Mouse (Mus musculus) right cerebral cortex, postnatal 10 days (tissue): ENCODE data around the gene Fgf12.

Experiments
- DNase-seq, 2 experiments: peaks; one replicate each; pipeline ENCODE4 v3.0.0; 2021; ENCODE audit warnings: low spot score in 2 of 2

Fgf12 gene

GRCm38 (mm10) chr16:28479022-28479421 lies 273.8 kb downstream of the Fgf12 start:
- DNase-seq: no peak

GRCm38 (mm10) chr16:28476651-28477050 lies 276.2 kb downstream of the Fgf12 start:
- no peak for DNase-seq

- no peak for DNase-seq
Measured at GRCm38 (mm10) chr16:28475553-28475952, 277.3 kb downstream of the Fgf12 start.

GRCm38 (mm10) chr16:28454821-28455220 lies 298.0 kb downstream of the Fgf12 start:
- no peak for DNase-seq

- DNase-seq: no peak
Measured at GRCm38 (mm10) chr16:28447114-28447455, 305.8 kb downstream of the Fgf12 start.

DNA sequence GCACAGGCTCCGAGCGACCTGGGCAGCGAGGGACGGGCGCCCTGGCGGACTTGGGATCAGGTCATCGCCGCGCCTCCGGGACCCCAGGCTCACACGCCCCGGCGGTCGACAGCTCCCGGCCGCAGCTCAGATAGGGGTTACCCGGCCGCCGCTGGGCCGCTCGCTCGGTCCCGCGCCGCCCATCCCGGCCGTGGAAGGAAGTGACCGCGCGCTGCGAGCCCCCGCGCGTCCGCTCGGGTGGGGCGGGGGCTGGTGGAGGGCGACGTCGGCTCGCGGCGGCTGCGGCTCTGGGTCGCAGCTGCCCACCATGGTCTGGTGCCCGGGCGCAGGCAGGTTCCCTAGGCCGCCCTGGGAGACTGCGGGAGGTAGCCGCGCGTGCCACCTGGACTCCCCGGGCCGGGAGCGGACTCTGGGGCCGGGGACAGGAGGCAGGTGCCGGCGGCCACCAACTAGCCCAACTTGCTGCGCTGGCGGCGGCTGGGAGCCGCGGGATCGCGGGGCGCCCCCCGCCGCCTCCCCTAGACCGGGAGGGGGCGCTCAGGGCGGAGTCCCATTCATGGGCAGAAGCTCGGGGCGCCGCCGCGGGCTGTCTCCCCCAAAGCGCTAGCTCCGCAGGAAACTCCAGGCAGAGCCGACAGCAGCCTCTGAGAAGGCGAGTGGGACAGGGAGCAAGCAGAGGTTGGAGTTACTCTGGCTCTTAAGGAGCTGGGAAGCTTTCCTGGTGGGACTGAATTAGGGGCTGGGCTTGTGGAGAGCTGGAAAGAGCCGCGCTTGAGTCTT lies 306.3 kb downstream of the Fgf12 start:
- peak; percentile 75 to 78 for DNase-seq

GRCm38 (mm10) chr16:28445800-28446333 lies 307.0 kb downstream of the Fgf12 start:
- peak; percentile 63 to 65 for DNase-seq

DNA sequence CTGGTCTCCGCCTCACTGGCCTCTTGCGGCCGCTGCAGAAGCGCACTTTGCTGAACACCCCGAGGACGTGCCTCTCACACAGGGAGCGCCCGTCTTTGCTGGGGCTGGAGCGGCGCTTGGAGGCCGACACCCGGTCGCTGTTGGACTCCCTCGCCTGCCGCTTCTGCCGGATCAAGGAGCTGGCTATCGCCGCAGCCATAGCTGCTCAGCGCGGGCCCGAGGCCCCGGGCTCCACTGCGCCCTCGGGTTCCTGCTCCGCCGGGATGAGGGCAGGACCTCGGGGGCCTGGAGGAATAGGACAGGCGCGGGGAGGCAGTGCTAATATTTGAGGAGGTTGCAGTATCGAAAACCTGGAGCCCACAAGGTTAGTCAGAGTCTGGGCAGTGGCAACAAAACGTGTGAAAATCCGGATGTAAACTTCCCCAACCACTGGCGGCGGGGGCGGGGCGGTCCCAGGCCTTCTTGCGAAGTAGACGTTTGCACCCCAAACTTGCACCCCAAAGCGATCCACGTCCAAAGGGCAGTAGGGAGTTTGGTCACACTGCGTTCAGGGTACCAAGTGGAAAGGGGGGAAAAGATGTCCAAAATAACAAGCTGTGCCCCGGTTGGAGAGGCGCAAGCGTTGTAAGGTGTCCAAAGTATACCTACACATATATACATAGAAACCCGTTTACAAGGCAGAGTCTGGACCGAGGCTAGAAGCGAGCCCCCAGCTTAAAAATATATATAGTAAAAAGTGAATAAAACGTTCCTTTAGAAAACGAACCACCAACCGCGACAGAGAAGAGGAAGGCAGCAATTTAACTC lies 307.7 kb downstream of the Fgf12 start:
- DNase-seq: peak; percentile 53 to 65

- no peak for DNase-seq
Measured at GRCm38 (mm10) chr16:28421617-28422016, 331.3 kb downstream of the Fgf12 start.

DNA sequence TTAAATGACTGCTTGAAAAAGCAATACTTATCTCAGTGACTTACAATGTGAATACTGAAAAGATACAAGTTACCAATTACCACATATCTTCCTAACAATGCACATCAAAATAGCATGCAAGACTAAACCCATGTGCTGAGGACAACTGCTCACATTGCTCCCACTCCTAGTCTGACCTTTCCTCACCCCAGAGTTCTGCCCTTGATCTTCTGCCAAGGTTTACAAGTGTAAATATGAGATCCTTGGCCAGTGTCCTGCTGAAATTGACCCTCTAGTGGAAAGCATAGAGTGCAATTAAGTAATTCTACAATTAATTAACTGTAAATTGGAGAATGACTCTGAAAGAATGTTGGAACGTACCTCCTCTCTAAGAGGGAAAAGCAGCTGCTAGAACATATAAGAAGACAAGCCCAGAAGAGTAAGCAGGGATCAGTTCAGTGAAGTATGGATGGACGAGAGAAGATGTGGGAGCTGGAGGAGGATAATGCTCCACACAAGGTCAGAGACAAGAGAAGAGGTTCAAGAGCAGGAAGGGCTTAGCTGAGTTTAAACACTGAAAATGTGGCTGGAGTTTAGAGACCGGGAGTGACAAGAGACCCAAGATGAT lies 333.1 kb downstream of the Fgf12 start:
- no peak for DNase-seq

- no peak for DNase-seq
Measured at GRCm38 (mm10) chr16:28411210-28411817, 341.6 kb downstream of the Fgf12 start.

DNA sequence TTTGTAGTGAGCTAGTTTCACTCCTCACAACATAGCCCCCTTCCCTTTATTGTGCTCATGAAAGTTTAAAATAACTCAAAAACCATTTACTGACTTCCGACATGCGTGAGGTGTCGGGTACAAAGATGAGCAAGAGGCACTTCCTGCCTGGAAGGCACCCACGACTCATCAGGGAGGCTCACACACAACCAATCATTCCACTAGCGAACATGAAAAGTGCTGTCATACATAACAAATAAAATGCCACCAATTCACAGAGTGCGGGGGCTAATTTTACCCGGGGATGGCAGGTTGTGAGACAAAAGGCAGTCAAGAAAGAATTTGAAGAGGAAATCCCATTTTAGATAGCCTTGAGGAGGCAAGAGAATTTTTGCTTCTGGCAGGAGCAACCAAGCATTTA lies 344.6 kb downstream of the Fgf12 start:
- peak; percentile 31 to 39 for DNase-seq

DNA sequence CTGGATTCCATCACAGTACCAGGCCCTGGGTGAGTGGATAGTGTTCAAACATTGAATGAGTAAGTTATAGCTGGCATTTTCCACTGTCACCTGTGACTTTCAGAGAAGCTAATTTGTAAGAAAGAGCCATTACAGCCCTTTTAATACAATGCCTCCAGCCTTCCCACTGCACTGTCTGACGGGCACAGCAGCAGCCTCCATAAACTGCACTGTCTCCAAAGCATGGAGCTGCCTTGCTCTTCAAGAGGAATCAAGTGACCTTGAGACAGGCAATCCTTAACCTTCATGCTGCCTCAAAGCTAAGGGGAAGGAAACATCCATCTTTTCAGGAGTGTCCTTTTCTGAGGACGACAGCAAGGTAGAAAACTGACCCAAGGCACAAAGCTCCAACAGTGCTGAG lies 345.0 kb downstream of the Fgf12 start:
- no peak for DNase-seq

DNA sequence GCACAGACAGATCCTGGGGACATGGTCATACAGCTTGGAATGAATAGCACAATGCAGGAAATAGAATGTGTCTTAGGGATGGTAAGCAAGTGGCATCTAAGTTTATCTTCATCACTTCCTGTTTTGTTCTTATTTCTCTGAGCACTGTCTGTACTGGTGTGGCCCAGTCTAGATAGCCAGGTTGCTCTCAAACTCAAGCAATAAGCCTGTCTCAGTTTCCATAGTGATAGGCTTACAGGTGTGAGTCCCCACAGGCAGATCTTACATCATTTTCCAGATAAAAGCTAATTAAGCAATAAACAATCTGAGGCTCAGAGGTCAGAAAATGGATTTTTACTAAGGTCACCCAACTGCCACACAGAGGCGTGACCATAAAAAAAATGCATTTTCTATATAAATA lies 348.7 kb downstream of the Fgf12 start:
- no peak for DNase-seq

DNA sequence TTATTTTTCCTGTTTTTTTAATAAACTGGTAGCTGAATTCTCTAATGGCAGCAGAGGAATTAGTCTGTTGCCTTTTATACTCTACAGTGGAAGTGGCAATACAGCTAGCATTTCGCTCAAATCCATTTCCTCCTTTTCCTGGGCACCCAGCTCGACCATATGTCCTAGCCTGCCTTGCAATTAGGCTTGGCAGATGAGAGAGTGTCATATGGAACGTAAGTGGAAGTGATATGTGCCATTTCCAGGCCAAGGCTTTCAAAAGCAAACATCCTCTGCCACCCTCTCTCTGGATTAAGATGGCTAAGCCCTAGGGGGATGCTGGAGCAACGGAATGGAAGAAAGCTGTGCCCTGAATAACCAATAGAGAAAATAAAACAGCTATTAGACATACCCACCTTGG lies 350.2 kb downstream of the Fgf12 start:
- DNase-seq: peak; percentile 29 to 58

DNA sequence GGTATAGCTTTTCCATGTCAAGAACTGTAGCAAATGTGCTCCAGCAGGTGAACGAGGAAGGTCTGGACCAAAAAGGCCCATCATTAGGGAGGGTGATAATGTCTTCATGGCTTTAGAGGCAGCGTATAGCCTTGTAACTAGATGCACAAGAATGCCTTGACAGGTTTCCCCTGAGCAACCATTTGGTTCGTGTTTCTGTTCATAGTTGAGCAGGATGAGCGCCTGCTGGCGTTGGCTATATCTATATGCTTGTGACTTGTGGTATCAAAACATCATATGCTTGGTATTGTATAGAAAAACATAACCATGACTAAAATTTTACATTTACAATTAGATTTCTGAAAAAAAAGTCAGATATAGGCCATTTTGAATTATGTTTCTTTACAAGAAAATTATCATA lies 361.6 kb downstream of the Fgf12 start:
- no peak for DNase-seq

DNA sequence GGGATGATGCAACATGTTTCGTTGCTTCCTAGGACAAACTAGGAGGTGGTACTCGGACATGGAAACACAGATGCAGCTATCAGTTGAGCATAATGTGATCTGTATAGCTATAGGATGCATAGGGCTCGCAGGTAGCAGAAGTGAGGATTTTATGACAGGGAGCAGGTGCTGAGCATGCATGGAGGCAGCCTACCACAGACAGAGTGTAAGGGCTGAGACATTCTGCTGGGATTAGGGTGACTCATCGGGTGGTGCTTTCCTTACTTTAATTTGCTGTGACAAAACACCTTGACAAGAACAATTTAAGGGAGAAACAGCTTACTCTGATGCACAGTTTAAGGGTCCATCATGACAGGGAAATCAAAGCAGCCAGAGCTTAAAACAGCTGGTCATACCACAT lies 363.8 kb downstream of the Fgf12 start:
- no peak for DNase-seq

DNA sequence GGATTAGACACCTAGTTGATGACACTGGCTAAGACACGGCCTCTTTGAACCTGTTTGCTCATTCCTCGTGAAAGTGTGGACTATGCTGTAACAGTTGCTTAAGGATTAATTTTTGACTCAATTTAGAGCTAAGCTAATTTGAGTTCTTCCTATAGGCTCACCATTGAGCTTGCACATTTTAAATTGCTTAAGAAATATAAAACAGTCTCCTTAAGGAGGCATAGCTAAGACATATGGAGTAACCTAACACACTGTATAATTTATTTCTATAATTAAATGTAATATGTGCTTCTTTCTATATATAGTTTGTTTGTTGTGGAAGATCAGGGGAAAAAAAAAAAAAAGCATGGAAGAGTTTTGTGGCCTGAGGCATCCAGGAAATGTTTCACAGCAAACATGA lies 378.1 kb downstream of the Fgf12 start:
- DNase-seq: no peak

DNA sequence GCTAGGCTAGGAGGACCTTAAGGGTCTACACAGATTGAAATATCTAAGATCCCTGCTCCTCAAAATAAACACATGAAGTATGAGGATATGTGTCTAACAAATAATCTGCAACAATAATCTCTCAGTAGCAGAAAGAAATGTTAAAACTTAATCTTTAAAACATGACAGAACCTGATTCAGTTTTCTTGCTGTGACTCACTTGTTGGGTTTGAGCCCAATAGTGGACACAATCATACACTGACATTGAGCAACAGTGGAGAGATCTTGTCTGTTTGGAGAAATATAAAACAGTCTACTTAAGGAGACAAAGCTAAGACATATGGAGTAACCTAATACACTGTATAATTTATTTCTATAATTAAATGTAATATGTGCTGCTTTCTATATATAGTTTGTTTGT lies 379.6 kb downstream of the Fgf12 start:
- DNase-seq: no peak

GRCm38 (mm10) chr16:28350624-28351023 lies 402.2 kb downstream of the Fgf12 start:
- DNase-seq: no peak

GRCm38 (mm10) chr16:28345323-28345722 lies 407.5 kb downstream of the Fgf12 start:
- DNase-seq: peak; percentile 36 to 61

GRCm38 (mm10) chr16:28337930-28338329 lies 414.9 kb downstream of the Fgf12 start:
- no peak for DNase-seq
